Mouse (Mus musculus) ES-Bruce4 (cell line): ENCODE data around the gene Wscd1.

ENCODE experiments used
- CTCF ChIP-seq: IDR thresholded peaks from one replicate; pipeline ENCODE4 v1.8.1; 2011; ENCODE audit warnings: low read depth, low read length
- EP300 ChIP-seq: IDR thresholded peaks from 2 replicates; pipeline ENCODE4 v1.6.1; 2011; ENCODE audit warnings: low read depth, low read length; ENCODE audit not compliant: insufficient read depth
- POLR2A ChIP-seq: IDR thresholded peaks from one replicate; pipeline ENCODE4 v1.8.1; 2011; ENCODE audit warnings: low read length; ENCODE audit not compliant: insufficient read depth

DNA sequence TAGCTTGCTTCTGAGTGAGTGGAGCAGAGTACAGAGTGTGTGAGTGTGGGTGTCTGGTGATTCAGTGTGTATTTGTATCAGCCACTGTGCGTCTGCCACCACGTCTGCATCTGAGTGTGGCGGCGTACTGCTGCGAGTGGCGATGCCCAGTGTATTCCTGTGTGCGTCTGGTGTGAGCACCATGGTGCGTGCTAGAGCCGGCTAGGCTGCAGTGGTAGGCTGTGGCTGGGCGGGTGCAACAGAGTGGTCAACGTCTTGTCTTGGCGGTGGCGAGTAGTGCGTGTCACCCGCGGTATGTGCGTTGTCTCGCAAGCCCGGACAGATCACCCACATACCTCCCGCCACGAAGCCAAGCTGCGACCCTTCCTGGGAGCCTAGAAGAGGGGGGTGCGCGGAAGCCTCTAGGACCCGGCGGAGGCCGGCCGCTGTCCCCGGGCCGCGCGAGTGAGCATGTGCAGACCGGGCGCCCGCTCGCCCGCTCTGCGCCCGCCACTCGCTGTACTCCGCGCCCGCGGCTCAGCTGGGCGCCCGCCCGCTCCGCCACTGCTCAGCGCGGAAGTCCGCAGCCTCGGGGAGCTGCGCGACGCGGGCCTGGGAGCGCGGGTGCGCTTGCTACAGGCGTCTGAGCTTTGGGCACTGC lies 934 bp downstream of the Wscd1 start:
- TF ChIP-seq CTCF = no peak
- 0 out of 2 replicates have a peak, but pooled peaks have one; percentile 30 for TF ChIP-seq EP300
- TF ChIP-seq POLR2A = no peak
